Mouse (Mus musculus): ENCODE measurements around the gene Slc12a5. TPM values are rescaled to one million over a fixed set of nuclear protein-coding genes. Genes with fewer than 3 reads are reported as not detected.

Slc12a5 gene
- polyA plus RNA-seq, 1 experiment from 2014 or later: 1.3 TPM

GRCm38 (mm10) chr2:164947930-164948329 is 12.7 kb upstream of the Slc12a5 start:
- no peak for ATAC-seq (ENCODE audit: insufficient number of reproducible peaks, low FRiP score)
- Histone ChIP-seq H3K9me3 (replicated peaks) (no peaks in the 10 kb centered on the region), H3K27ac (ENCODE audit: poor library complexity, severe bottlenecking) (no peak overlapping the region), H3K4me2 (no peak overlapping the region), H3K27me3 (replicated peaks) (peaks cover 73% of the 10 kb centered on the region), H3K9ac (no peak overlapping the region), H3K36me3 (no peaks in the 10 kb centered on the region), H3K4me3 (no peak overlapping the region), H3K4me1 (replicated peaks) (peaks cover 11% of the 10 kb centered on the region; the same call in 1 of the 2 replicates)
- WGBS: 10% methylated on average over 6 of the region's 7 CpGs

- WGBS: 10% methylated on average over 25 of the region's 25 CpGs
- peaks cover 9% of the 10 kb centered on the region; the same call in 1 of the 2 replicates for H3K4me1 ChIP-seq (replicated peaks)
- peak overlapping the region; percentile 30 for H3K4me3 ChIP-seq
- H3K9me3 ChIP-seq (replicated peaks): no peaks in the 10 kb centered on the region
- peaks cover 83% of the 10 kb centered on the region for H3K27me3 ChIP-seq (replicated peaks)
- H3K36me3 ChIP-seq: no peaks in the 10 kb centered on the region
- peak overlapping the region; percentile 55 for H3K4me2 ChIP-seq
- ATAC-seq (ENCODE audit: insufficient number of reproducible peaks, low FRiP score): no peak
- H3K27ac ChIP-seq (ENCODE audit: poor library complexity, severe bottlenecking): no peak overlapping the region
- H3K9ac ChIP-seq: no peak overlapping the region; the same call in 1 of the 2 replicates
These were observed 11.6 kb upstream of the Slc12a5 start for GRCm38 (mm10) chr2:164948962-164949361.

GRCm38 (mm10) chr2:164950501-164950900 is 10.1 kb upstream of the Slc12a5 start:
- 0 out of 2 replicates have a peak, but pooled peaks cover under 1% of the 10 kb centered on the region for H3K9me3 ChIP-seq (replicated peaks)
- no peak overlapping the region for H3K4me2 ChIP-seq
- H3K4me1 ChIP-seq (replicated peaks): peaks cover 9% of the 10 kb centered on the region; the same call in 1 of the 2 replicates
- H3K27ac ChIP-seq (ENCODE audit: poor library complexity, severe bottlenecking): no peak overlapping the region
- no peak overlapping the region for H3K4me3 ChIP-seq
- no peak overlapping the region for H3K9ac ChIP-seq
- no peak for ATAC-seq (ENCODE audit: insufficient number of reproducible peaks, low FRiP score)
- peaks cover 98% of the 10 kb centered on the region for H3K27me3 ChIP-seq (replicated peaks)
- 22% methylated on average over 13 of the region's 13 CpGs for WGBS
- no peaks in the 10 kb centered on the region for H3K36me3 ChIP-seq

- Histone ChIP-seq H3K27ac (ENCODE audit: poor library complexity, severe bottlenecking) (no peak overlapping the region), H3K9me3 (replicated peaks) (0 out of 2 replicates have a peak, but pooled peaks cover 4% of the 10 kb centered on the region), H3K27me3 (replicated peaks) (peaks cover 99% of the 10 kb centered on the region), H3K36me3 (no peaks in the 10 kb centered on the region), H3K9ac (no peak overlapping the region), H3K4me3 (no peak overlapping the region), H3K4me1 (replicated peaks) (peaks cover 9% of the 10 kb centered on the region; the same call in 1 of the 2 replicates), H3K4me2 (no peak overlapping the region)
- ATAC-seq (ENCODE audit: insufficient number of reproducible peaks, low FRiP score): no peak
- 76% methylated on average over 4 of the region's 4 CpGs for WGBS
These were observed 8.9 kb upstream of the Slc12a5 start for GRCm38 (mm10) chr2:164951745-164952144.

- Histone ChIP-seq H3K9ac (no peak overlapping the region), H3K27me3 (replicated peaks) (peaks cover 97% of the 10 kb centered on the region), H3K4me2 (no peak overlapping the region), H3K9me3 (replicated peaks) (0 out of 2 replicates have a peak, but pooled peaks cover 4% of the 10 kb centered on the region), H3K4me3 (no peak overlapping the region), H3K36me3 (no peaks in the 10 kb centered on the region), H3K27ac (ENCODE audit: poor library complexity, severe bottlenecking) (no peak overlapping the region), H3K4me1 (replicated peaks) (peaks cover 9% of the 10 kb centered on the region; the same call in 1 of the 2 replicates)
- 37% methylated on average over 13 of the region's 13 CpGs for WGBS
- no peak for ATAC-seq (ENCODE audit: insufficient number of reproducible peaks, low FRiP score)
These were observed 8.2 kb upstream of the Slc12a5 start for GRCm38 (mm10) chr2:164952448-164952847.

- ATAC-seq (ENCODE audit: insufficient number of reproducible peaks, low FRiP score): peak; percentile 38; the same call in 1 of the 2 replicates
- whole genome bisulfite sequencing: under 1% methylated on average over 21 of the region's 21 CpGs
These were observed 7.4 kb upstream of the Slc12a5 start for GRCm38 (mm10) chr2:164953224-164953623.

GRCm38 (mm10) chr2:164955725-164956124 is 4.9 kb upstream of the Slc12a5 start:
- H3K27me3 ChIP-seq (replicated peaks): peaks cover 73% of the 10 kb centered on the region

More at GRCm38 (mm10) chr2:164953224-164953623, 7.4 kb upstream of the Slc12a5 start:
- no peak overlapping the region for H3K9ac ChIP-seq
- peak overlapping the region; percentile 41 for H3K4me2 ChIP-seq
- H3K9me3 ChIP-seq (replicated peaks): peaks cover 7% of the 10 kb centered on the region; the same call in 1 of the 2 replicates
- peaks cover 97% of the 10 kb centered on the region for H3K27me3 ChIP-seq (replicated peaks)
- no peaks in the 10 kb centered on the region for H3K36me3 ChIP-seq
- H3K4me3 ChIP-seq: no peak overlapping the region
- peaks cover 9% of the 10 kb centered on the region; the same call in 1 of the 2 replicates for H3K4me1 ChIP-seq (replicated peaks)
- no peak overlapping the region for H3K27ac ChIP-seq (ENCODE audit: poor library complexity, severe bottlenecking)

GRCm38 (mm10) chr2:164956195-164956594 is 4.4 kb upstream of the Slc12a5 start:
- no peak for ATAC-seq (ENCODE audit: insufficient number of reproducible peaks, low FRiP score)
- Histone ChIP-seq H3K9me3 (replicated peaks) (peaks cover 7% of the 10 kb centered on the region; the same call in 1 of the 2 replicates), H3K27me3 (replicated peaks) (peaks cover 71% of the 10 kb centered on the region), H3K36me3 (no peaks in the 10 kb centered on the region), H3K4me3 (no peak overlapping the region), H3K4me1 (replicated peaks) (peaks cover 9% of the 10 kb centered on the region), H3K4me2 (no peak overlapping the region), H3K9ac (no peak overlapping the region), H3K27ac (ENCODE audit: poor library complexity, severe bottlenecking) (no peak overlapping the region)
- WGBS: 59% methylated on average over 5 of the region's 5 CpGs

More at GRCm38 (mm10) chr2:164955725-164956124, 4.9 kb upstream of the Slc12a5 start:
- H3K4me2 ChIP-seq: no peak overlapping the region
- no peaks in the 10 kb centered on the region for H3K36me3 ChIP-seq
- H3K9me3 ChIP-seq (replicated peaks): peaks cover 7% of the 10 kb centered on the region; the same call in 1 of the 2 replicates
- peaks cover 5% of the 10 kb centered on the region for H3K4me1 ChIP-seq (replicated peaks)
- H3K4me3 ChIP-seq: no peak overlapping the region
- H3K9ac ChIP-seq: no peak overlapping the region
- 73% methylated on average over 4 of the region's 4 CpGs for WGBS
- no peak overlapping the region for H3K27ac ChIP-seq (ENCODE audit: poor library complexity, severe bottlenecking)
- ATAC-seq (ENCODE audit: insufficient number of reproducible peaks, low FRiP score): no peak

- Histone ChIP-seq H3K36me3 (no peaks in the 10 kb centered on the region), H3K9me3 (replicated peaks) (peaks cover 7% of the 10 kb centered on the region; the same call in 1 of the 2 replicates), H3K27me3 (replicated peaks) (peaks cover 61% of the 10 kb centered on the region), H3K4me2 (no peak overlapping the region), H3K27ac (ENCODE audit: poor library complexity, severe bottlenecking) (no peak overlapping the region), H3K4me3 (no peak overlapping the region), H3K9ac (no peak overlapping the region), H3K4me1 (replicated peaks) (peaks cover 11% of the 10 kb centered on the region)
- no peak for ATAC-seq (ENCODE audit: insufficient number of reproducible peaks, low FRiP score)
- WGBS: 56% methylated on average over 9 of the region's 9 CpGs
These were observed 2.9 kb upstream of the Slc12a5 start for GRCm38 (mm10) chr2:164957548-164958315.

- Histone ChIP-seq H3K4me2 (peak overlapping the region; percentile 88), H3K4me1 (replicated peaks) (peaks cover 11% of the 10 kb centered on the region), H3K36me3 (no peaks in the 10 kb centered on the region), H3K27ac (ENCODE audit: poor library complexity, severe bottlenecking) (no peak overlapping the region), H3K27me3 (replicated peaks) (peaks cover 61% of the 10 kb centered on the region), H3K9ac (peak overlapping the region; percentile 67; the same call in 1 of the 2 replicates), H3K9me3 (replicated peaks) (peaks cover 3% of the 10 kb centered on the region; the same call in 1 of the 2 replicates), H3K4me3 (no peak overlapping the region; the same call in 1 of the 2 replicates)
- ATAC-seq (ENCODE audit: insufficient number of reproducible peaks, low FRiP score): no peak
- 10% methylated on average over 17 of the region's 17 CpGs for WGBS
These were observed 1.0 kb downstream of the Slc12a5 start for GRCm38 (mm10) chr2:164961506-164962182.

- 33% methylated on average over 7 of the region's 7 CpGs for WGBS
- H3K27me3 ChIP-seq (replicated peaks): peaks cover 61% of the 10 kb centered on the region
These were observed 1.6 kb downstream of the Slc12a5 start for GRCm38 (mm10) chr2:164962183-164962580.

More at GRCm38 (mm10) chr2:164962183-164962580, 1.6 kb downstream of the Slc12a5 start:
- no peak overlapping the region for H3K9ac ChIP-seq
- H3K9me3 ChIP-seq (replicated peaks): peaks cover 3% of the 10 kb centered on the region; the same call in 1 of the 2 replicates
- no peak overlapping the region for H3K4me3 ChIP-seq
- peaks cover 11% of the 10 kb centered on the region for H3K4me1 ChIP-seq (replicated peaks)
- H3K27ac ChIP-seq (ENCODE audit: poor library complexity, severe bottlenecking): no peak overlapping the region
- no peak overlapping the region for H3K4me2 ChIP-seq
- no peak for ATAC-seq (ENCODE audit: insufficient number of reproducible peaks, low FRiP score)
- H3K36me3 ChIP-seq: no peaks in the 10 kb centered on the region
